Mouse (Mus musculus) intestine, postnatal 0 days (tissue): ENCODE data around the gene Fam89b. TPM values are rescaled to one million over a fixed set of nuclear protein-coding genes. Genes with fewer than 3 reads are reported as not detected.

Experiments used
- ATAC-seq: fragments of 200-750 bp; cut with Nextera tagmentation; 2 replicates; pipeline ENCODE4 v1.8.0; 2017; ENCODE audit warnings: mild to moderate bottlenecking, moderate TSS enrichment, moderate library complexity
- H3K27ac ChIP-seq: fragments of 300-500 bp; sonication (generic); 2 replicates; pipeline ENCODE4 v1.5.1; 2014; ENCODE audit warnings: mild to moderate bottlenecking, low read depth, low read length, moderate library complexity
- H3K27me3 ChIP-seq: fragments of 300-500 bp; sonication (generic); replicated peaks from 2 replicates; pipeline ENCODE4 v1.6.1; 2014; ENCODE audit warnings: low read length, mixed read lengths; ENCODE audit not compliant: control insufficient read depth, insufficient read depth
- H3K36me3 ChIP-seq: fragments of 300-500 bp; sonication (generic); 2 replicates; pipeline ENCODE4 v1.6.1; 2014; ENCODE audit warnings: mild to moderate bottlenecking, moderate library complexity; ENCODE audit not compliant: control insufficient read depth, insufficient read depth
- H3K4me1 ChIP-seq: fragments of 300-500 bp; sonication (generic); replicated peaks from 2 replicates; pipeline ENCODE4 v1.6.1; 2014; ENCODE audit warnings: antibody characterized with exemption, low read length, mixed read lengths; ENCODE audit not compliant: control insufficient read depth, insufficient read depth
- H3K4me2 ChIP-seq: fragments of 300-500 bp; sonication (generic); replicated peaks from 2 replicates; pipeline ENCODE4 v1.6.1; 2014; ENCODE audit warnings: low read depth, mild to moderate bottlenecking, moderate library complexity
- H3K4me3 ChIP-seq: fragments of 300-500 bp; sonication (generic); 2 replicates; pipeline ENCODE4 v1.5.1; 2014; ENCODE audit warnings: low read depth, low read length
- H3K9ac ChIP-seq: fragments of 300-500 bp; sonication (generic); 2 replicates; pipeline ENCODE4 v1.6.1; 2014; ENCODE audit warnings: mild to moderate bottlenecking, low read depth, low read length
- H3K9me3 ChIP-seq: fragments of 300-500 bp; sonication (generic); 2 replicates; pipeline ENCODE4 v1.6.1; 2016; ENCODE audit warnings: mixed run types; ENCODE audit not compliant: control insufficient read depth
- CTCF ChIP-seq: sonication (generic); IDR thresholded peaks from 2 replicates; pipeline ENCODE4 v1.5.1; 2016; ENCODE audit warnings: low read depth, mild to moderate bottlenecking, control low read depth, antibody characterized with exemption, moderate library complexity
- whole genome bisulfite sequencing: fragments of 180-500 bp; shearing (Covaris S2); extraction: QIAGEN DNeasy Blood & Tissue Kit; methylation state at CpG from one replicate; pipeline ENCODE4 v1.1.7; 2014; 5-methylcytosine and 5-hydroxymethylcytosine counted together
- microRNA-seq: library from miRNA; unstranded; fragments of <30 nt; microRNA quantifications from one replicate; pipeline ENCODE4, GENCODE M21; 2016
- polyA plus RNA-seq: library from polyadenylated mRNA; unstranded; fragments of >200 nt; fragmentation: Nextera tagmentation; extraction: Ambion mirVana; gene quantifications from 2 replicates; pipeline ENCODE4 v1.2.1, GENCODE M21; 2015

Gene Fam89b
- polyA plus RNA-seq, 1 experiment from 2014 or later = 48.9 TPM

DNA sequence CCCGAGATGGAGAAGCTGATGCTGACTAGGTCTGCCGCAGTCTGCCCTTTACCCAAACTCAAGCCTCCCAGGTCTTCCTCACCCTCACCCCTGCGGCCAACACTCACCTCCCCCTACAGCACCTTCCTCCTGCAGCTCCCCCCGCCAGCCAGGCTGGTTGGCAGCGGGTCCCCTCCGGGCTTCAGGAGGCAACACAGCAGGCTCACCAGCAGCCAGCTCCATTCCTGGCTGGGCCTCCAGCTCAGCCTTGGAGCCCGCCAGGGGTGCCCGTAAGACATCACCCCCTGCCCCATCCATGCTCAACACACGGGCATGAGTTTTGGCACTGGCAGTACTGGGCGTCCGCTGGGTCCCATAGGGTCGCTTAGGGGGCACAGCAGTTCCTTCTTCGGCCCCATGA, 44.5 kb downstream of the Fam89b start:
- H3K36me3 ChIP-seq = peaks cover 69% of the 10 kb centered on the region
- H3K9me3 ChIP-seq = no peaks in the 10 kb centered on the region
- ATAC-seq = no peak
- TF ChIP-seq CTCF = no peak
- H3K27me3 ChIP-seq = no peaks in the 10 kb centered on the region
- no peak overlapping the region for H3K4me2 ChIP-seq
- H3K27ac ChIP-seq = no peak overlapping the region
- H3K9ac ChIP-seq = no peak overlapping the region
- WGBS = 90% methylated on average over 13 of the region's 13 CpGs
- no peak overlapping the region for H3K4me3 ChIP-seq
- peaks cover 7% of the 10 kb centered on the region; the same call in 1 of the 2 replicates for H3K4me1 ChIP-seq

DNA sequence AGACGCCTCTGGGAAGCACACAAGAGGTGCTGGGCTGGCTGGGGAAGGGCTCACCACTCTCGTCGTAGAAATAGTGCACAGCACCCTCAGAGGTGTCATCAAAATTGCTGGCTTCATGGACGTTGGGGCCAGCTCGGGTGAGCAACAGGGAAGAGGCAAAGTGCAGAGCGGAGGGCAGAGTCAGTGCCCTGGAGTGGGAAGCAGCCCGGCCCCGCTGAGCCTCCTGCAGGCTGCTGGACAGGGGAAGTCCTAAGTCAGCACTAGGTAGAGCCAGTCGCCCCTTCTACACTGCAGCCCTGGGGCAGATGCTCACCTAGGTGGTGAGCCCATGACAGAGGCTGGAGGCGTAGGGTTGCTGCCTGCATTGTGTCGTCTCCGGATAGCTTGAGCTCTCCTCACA, 45.2 kb downstream of the Fam89b start:
- no peak for TF ChIP-seq CTCF
- Histone ChIP-seq H3K27me3 (no peaks in the 10 kb centered on the region), H3K9me3 (no peaks in the 10 kb centered on the region), H3K36me3 (peaks cover 77% of the 10 kb centered on the region), H3K4me1 (peaks cover 7% of the 10 kb centered on the region; the same call in 1 of the 2 replicates), H3K4me3 (no peak overlapping the region), H3K4me2 (no peak overlapping the region), H3K9ac (no peak overlapping the region), H3K27ac (no peak overlapping the region; the same call in 1 of the 2 replicates)
- 80% methylated on average over 12 of the region's 12 CpGs for WGBS
- no peak for ATAC-seq

DNA sequence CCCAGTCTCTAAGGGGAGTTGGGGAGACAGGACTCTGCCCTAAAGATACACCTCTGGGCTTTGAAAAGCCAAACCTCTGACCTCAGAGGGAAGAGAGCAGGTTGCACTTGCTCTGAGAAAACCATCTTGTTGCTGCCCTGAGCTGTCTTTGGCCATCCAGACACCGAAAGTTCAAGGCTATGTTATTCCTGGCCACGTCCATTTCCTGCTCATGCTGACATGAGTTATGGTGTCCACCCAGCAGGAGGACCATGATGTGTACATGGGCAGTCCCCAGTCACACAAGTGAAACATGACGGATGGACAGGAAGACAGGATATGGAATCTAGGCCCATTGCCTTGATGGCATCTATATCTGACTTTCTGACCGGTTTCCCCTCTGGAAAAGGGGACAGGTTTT, 49.0 kb downstream of the Fam89b start:
- H3K9ac ChIP-seq = no peak overlapping the region
- no peak for TF ChIP-seq CTCF
- H3K4me1 ChIP-seq = no peaks in the 10 kb centered on the region
- no peak overlapping the region for H3K4me3 ChIP-seq
- no peaks in the 10 kb centered on the region for H3K27me3 ChIP-seq
- ATAC-seq = no peak
- H3K4me2 ChIP-seq = no peak overlapping the region
- H3K36me3 ChIP-seq = peaks cover 93% of the 10 kb centered on the region
- H3K9me3 ChIP-seq = no peaks in the 10 kb centered on the region
- 86% methylated on average over 4 of the region's 4 CpGs for WGBS
- no peak overlapping the region; the same call in 1 of the 2 replicates for H3K27ac ChIP-seq

Small RNA genes within 50 kb of the gene (microRNA-seq; reads per million reads assigned to microRNA genes)
- gene Mir6987 = not detected

Other genes starting within 250 kb of the Fam89b start
- gene Mus81, start 241.3 kb downstream of the Fam89b start, polyA plus RNA-seq = 12.4 and 14.4 TPM in 2 replicates
- gene Cfl1, start 239.2 kb downstream of the Fam89b start, polyA plus RNA-seq = 1,685 and 1,786 TPM in 2 replicates
- not detected in 2 replicates for gene 1700020D05Rik, start 225.9 kb downstream of the Fam89b start, polyA plus RNA-seq
- 3.8 and 4.5 TPM in 2 replicates for gene Snx32, start 219.1 kb downstream of the Fam89b start, polyA plus RNA-seq
- 19.2 and 24.1 TPM in 2 replicates for gene Ovol1, start 169.0 kb downstream of the Fam89b start, polyA plus RNA-seq
- gene Ap5b1, start 161.6 kb downstream of the Fam89b start, polyA plus RNA-seq = 13.0 and 15.9 TPM in 2 replicates
- gene Rnaseh2c, start 127.8 kb downstream of the Fam89b start, polyA plus RNA-seq = 73.8 and 81.0 TPM in 2 replicates
- 37.4 and 38.6 TPM in 2 replicates for gene Kat5, start 119.4 kb downstream of the Fam89b start, polyA plus RNA-seq
- gene Rela, start 92.2 kb downstream of the Fam89b start, polyA plus RNA-seq = 28.4 and 31.9 TPM in 2 replicates
- 8.2 and 9.8 TPM in 2 replicates for gene Sipa1, start 65.9 kb downstream of the Fam89b start, polyA plus RNA-seq
- gene Map3k11, start 40.9 kb downstream of the Fam89b start, polyA plus RNA-seq = 29.4 and 29.7 TPM in 2 replicates
- 9.3 and 12.7 TPM in 2 replicates for gene Pcnx3, start 40.7 kb downstream of the Fam89b start, polyA plus RNA-seq
- gene Kcnk7, start 25.3 kb downstream of the Fam89b start, polyA plus RNA-seq = 0.12 and 0.21 TPM in 2 replicates
- gene Ehbp1l1, start 3.3 kb downstream of the Fam89b start, polyA plus RNA-seq = 49.8 and 51.0 TPM in 2 replicates
- 11.9 and 15.6 TPM in 2 replicates for gene Ltbp3, start 11.3 kb upstream of the Fam89b start, polyA plus RNA-seq
- 43.8 and 48.8 TPM in 2 replicates for gene Scyl1, start 41.8 kb upstream of the Fam89b start, polyA plus RNA-seq
- 21.7 and 24.0 TPM in 2 replicates for gene Frmd8, start 145.6 kb upstream of the Fam89b start, polyA plus RNA-seq
- 3.8 and 4.0 TPM in 2 replicates for gene Slc25a45, start 148.2 kb upstream of the Fam89b start, polyA plus RNA-seq
- gene Tigd3, start 164.5 kb upstream of the Fam89b start, polyA plus RNA-seq = 1.0 and 1.2 TPM in 2 replicates
- 49.9 and 51.9 TPM in 2 replicates for gene Dpf2, start 183.4 kb upstream of the Fam89b start, polyA plus RNA-seq
- 6.5 and 6.6 TPM in 2 replicates for gene Cdc42ep2, start 195.2 kb upstream of the Fam89b start, polyA plus RNA-seq
- gene Pola2, start 234.5 kb upstream of the Fam89b start, polyA plus RNA-seq = 23.5 and 23.9 TPM in 2 replicates